Mouse (Mus musculus) right cerebral cortex, postnatal 10 days (tissue): ENCODE results near the gene Tnfrsf1b.

ENCODE experiments used
- DNase-seq, 2 experiments: peaks; one replicate each; pipeline ENCODE4 v3.0.0; 2021; ENCODE audit warnings: low spot score in 2 of 2

The Tnfrsf1b gene

GRCm38 (mm10) chr4:145246173-145247011, at the start of gene Tnfrsf1b:
Gene Tnfrsf1b (minus strand): TSS chr4:145246870.
- DNase-seq, result peak in 1 of 2 experiments; percentile 38

- peak; percentile 71 to 81 for DNase-seq
These were observed 49.1 kb upstream of the Tnfrsf1b start for GRCm38 (mm10) chr4:145295589-145296300.

GRCm38 (mm10) chr4:145294588-145294987, 47.9 kb upstream of the Tnfrsf1b start:
- DNase-seq, result no peak

- DNase-seq, result peak; percentile 76 to 81
These were observed 39.9 kb upstream of the Tnfrsf1b start for GRCm38 (mm10) chr4:145286369-145287120.

- no peak for DNase-seq
These were observed 38.0 kb upstream of the Tnfrsf1b start for GRCm38 (mm10) chr4:145284675-145285074.

GRCm38 (mm10) chr4:145283441-145283840, 36.8 kb upstream of the Tnfrsf1b start:
- DNase-seq, result no peak

GRCm38 (mm10) chr4:145280966-145281365, 34.3 kb upstream of the Tnfrsf1b start:
- DNase-seq, result no peak

GRCm38 (mm10) chr4:145278724-145279370, 32.2 kb upstream of the Tnfrsf1b start:
- DNase-seq, result no peak

GRCm38 (mm10) chr4:145278231-145278630, 31.6 kb upstream of the Tnfrsf1b start:
- DNase-seq, result no peak

GRCm38 (mm10) chr4:145276368-145277249, 29.9 kb upstream of the Tnfrsf1b start:
- peak in 1 of 2 experiments; percentile 19 for DNase-seq

GRCm38 (mm10) chr4:145274887-145275286, 28.2 kb upstream of the Tnfrsf1b start:
- DNase-seq, result no peak

GRCm38 (mm10) chr4:145273923-145274322, 27.3 kb upstream of the Tnfrsf1b start:
- DNase-seq, result no peak

GRCm38 (mm10) chr4:145272763-145273162, 26.1 kb upstream of the Tnfrsf1b start:
- no peak for DNase-seq

GRCm38 (mm10) chr4:145271634-145272033, 25.0 kb upstream of the Tnfrsf1b start:
- DNase-seq, result no peak

GRCm38 (mm10) chr4:145270136-145270535, 23.5 kb upstream of the Tnfrsf1b start:
- peak; percentile 39 to 45 for DNase-seq

GRCm38 (mm10) chr4:145267631-145268110, 21.0 kb upstream of the Tnfrsf1b start:
- DNase-seq, result no peak

GRCm38 (mm10) chr4:145266505-145266904, 19.8 kb upstream of the Tnfrsf1b start:
- DNase-seq, result no peak

- DNase-seq, result no peak
These were observed 18.1 kb upstream of the Tnfrsf1b start for GRCm38 (mm10) chr4:145264761-145265160.

GRCm38 (mm10) chr4:145263583-145263982, 16.9 kb upstream of the Tnfrsf1b start:
- DNase-seq, result no peak

- no peak for DNase-seq
These were observed 14.1 kb upstream of the Tnfrsf1b start for GRCm38 (mm10) chr4:145260802-145261201.
